Mouse (Mus musculus): ENCODE data around the gene Csad.
A peak's percentile ranks its signal among the peaks of the same experiment; 100 is the strongest.
"Not testable (repeated sequence)": the region's sequence is repeated elsewhere in the genome, so short reads cannot be mapped to it uniquely, and the experiment has no call there.

Csad gene

DNA sequence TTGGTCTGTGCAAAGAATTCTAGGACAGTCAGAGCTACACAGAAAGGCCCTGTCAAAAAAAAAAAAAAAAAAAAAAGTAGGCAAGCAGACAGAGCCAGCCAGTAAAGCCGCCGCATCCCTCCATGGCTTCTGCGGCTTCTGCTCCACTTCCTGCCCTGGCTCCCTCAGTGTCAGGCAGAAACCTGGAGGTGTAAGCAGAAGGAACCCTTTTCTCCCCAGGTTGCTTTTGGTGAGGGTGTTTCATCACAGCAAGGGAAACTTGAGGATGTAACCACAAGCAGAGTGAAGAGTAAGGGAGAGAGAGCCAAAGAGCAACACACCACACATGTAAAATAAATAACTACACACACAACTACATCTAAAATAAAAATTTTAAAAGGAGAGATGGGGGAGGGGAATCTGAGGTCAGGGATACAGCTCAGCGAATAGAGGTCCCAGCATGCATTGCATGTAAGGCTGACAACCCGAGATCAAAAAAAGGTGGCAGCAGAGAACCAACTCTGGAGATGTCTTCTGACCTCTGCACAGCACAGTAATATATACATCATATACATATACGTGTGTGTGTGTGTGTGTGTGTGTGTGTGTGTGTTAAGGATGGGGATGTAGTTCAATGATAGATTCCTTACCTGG, 38.9 kb downstream of the Csad start:
- DNase-seq (ENCODE audit: low read depth, low spot score): no peak

DNA sequence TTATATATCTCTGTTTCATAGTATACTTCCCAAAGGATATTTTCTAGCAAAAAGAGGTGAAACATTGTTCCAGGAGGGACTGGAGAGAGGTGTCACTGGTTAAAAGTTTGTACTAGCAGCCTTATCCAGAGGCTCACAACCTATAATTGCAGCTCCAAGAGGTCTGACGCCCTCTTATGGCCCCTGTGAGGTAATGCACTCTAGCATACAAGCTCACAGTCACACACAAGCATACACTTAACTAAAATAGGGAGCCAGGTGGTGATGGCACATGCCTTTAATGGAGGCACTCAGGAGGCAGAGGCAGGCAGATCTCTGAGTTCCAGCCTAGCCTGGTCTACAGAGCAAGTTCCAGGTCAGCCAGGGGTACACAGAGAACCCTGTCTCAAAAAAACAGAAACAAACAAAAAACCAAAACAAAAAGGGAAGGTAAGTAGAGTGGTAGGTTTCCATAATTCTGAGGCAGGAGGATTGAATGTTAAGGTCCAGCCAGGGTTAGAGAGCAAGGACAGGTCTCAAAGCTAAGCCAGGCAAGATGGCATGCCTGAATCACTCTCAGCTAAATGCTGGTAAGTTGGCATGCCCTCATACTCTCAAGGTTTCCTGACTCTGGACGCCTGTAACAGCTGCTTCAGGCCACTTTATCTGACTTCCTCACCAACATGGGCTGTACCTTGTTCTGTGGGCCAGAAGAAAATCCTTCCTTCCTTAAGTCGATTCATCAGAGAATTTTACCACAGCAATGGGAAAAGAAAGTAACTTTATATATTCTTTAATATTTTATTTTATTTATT, 40.4 kb downstream of the Csad start:
- no peak for DNase-seq (ENCODE audit: low read depth, low spot score)

DNA sequence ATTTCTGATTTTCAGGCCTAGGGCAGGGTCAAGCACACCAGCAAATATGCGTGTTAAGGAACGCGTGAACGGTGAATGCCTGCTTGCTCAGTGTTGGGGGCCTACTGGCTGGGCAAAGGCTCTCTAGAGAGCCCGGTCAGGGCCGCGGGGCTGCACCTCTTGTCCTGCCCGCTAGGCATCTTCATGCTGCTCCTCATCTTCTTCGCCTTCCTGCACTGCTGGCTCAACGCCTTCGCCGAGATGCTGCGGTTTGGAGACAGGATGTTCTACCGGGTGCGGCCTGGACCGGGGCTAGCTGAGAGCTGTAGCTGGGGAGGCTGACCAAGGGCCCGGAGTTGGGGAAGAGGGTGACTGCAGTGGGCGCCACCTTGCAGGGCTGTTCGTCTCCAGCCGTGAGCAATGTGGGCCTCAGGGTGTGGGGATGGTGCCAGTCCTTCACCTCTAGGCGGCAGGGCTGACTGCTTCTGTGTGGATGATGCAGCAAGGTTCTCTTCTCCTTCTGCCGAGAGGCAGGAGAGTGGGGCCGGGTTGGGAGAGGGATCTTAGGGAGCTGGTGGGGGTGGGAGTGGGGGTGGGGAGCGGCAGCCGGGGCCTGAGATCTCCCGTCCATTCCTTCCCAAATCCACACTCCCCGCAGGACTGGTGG, 44.0 kb downstream of the Csad start:
- no peak for DNase-seq (ENCODE audit: low read depth, low spot score)

DNA sequence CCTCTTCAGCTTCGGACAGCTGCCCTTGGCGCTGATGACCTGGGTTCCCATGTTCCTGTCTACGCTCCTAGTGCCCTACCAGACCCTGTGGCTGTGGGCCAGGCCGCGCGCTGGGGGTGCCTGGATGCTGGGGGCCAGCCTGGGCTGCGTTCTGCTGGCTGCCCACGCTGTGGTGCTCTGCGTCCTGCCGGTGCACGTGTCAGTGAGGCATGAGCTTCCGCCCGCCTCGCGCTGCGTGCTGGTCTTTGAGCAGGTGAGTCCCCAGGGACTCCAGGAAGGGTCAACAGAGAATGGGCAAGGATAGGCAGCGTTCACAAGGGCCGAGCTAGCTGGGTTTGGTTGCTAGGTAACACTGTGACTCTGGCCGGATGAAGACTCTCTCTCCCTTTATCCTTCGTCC, 47.7 kb downstream of the Csad start:
- no peak for DNase-seq (ENCODE audit: low read depth, low spot score)

DNA sequence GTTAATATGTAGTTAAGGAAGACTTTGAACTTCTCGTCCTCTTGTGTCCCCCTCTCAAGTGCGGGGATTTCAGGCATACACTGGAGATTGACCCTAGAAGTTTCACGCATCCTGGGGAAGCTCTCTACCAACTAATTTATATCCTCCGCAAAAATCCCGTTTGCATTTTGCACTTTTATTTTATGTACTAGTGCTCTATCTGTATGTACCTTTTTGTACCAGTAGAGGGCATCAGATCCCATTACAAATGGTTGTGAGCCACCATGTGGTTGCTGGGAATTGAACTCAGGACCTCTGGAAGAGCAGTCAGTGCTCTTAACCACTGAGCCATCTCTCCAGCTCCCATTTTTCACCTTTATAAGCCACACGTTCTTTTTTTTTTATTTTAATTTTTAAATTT, 49.5 kb downstream of the Csad start:
- not testable (repeated sequence) for DNase-seq (ENCODE audit: low read depth, low spot score)

DNA sequence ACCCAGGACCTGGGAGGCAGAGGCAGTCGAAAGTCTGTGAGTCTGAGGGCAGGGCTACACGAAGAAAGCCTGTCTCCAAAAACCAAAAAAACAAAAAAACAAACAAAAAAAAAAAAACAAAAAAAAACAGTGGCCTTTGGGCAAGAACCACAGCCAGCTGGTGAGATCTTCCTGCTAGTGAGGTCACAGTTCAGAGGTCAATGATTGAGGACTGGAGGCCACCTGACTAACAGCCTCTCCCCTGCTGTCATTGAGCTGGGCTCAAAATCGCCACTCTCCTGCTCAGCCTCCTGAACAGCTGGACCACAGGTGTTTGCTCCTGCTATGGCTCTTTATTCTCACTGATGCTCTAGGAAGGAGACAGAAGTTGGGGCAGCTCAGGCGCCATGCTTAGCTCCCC, 51.9 kb downstream of the Csad start:
- DNase-seq (ENCODE audit: low read depth, low spot score): peak; percentile 35

DNA sequence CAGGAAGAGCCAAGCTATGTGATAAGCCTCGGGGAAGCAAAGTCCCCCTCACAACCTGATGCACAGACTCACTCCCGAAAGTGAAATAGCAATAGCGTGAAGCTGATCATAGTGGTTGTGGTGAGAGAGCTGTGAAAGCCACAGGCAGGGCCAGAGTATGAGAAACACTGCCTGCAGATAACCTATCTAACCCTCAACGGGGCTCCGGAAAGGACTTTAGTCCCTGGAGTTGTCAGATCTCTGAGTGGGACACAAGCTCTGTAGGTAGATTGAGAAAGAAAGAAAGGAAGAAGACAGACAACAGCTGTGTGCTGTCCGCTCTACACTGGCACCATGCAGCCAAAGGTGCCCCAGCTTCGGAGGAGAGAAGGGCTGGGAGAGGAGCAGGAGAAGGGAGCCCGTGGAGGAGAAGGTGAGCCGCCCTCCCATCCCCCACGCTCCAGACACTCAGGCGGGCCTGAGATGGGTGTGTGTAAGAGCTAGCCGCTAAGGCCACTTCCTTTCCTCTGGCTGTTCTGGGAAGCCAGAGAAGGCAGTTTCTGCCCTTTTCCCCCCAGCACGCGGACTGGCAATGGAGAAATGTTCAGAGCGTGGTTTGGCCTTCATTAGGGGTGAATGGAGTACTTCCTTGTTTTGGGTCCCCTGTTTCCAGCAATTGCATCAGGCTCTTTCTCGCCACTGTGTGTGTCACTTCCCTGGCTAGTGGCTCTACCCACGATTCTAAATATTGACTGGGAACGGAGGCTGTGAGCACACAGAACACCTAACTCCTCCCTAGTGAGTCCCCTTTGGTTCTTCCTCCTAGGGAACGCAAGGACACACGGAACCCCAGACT, 54.0 kb downstream of the Csad start, which contains the start of gene Soat2:
Gene Soat2, plus strand, starts transcription at position 226 of the 835 bp plus-strand sequence.
- DNase-seq (ENCODE audit: low read depth, low spot score): no peak

DNA sequence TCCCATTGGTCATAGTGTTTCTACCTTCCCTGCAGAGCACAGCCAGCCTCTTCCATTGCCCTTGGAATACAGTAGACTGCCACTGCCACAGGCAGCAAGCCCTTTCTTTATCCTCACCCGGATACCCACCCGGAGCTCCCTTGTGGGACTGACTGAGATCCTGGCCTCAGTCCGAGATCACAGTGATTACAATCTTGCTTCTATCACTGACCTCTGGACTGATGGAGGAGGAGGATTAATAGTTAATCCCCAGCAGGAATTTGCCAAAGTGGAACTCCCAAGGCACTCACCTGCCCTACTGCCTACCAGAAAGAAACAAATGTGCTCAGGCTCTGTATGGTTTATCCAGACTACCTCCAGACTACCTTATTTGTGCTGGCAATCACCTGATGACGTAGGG, 55.0 kb downstream of the Csad start:
- no peak for DNase-seq (ENCODE audit: low read depth, low spot score)

DNA sequence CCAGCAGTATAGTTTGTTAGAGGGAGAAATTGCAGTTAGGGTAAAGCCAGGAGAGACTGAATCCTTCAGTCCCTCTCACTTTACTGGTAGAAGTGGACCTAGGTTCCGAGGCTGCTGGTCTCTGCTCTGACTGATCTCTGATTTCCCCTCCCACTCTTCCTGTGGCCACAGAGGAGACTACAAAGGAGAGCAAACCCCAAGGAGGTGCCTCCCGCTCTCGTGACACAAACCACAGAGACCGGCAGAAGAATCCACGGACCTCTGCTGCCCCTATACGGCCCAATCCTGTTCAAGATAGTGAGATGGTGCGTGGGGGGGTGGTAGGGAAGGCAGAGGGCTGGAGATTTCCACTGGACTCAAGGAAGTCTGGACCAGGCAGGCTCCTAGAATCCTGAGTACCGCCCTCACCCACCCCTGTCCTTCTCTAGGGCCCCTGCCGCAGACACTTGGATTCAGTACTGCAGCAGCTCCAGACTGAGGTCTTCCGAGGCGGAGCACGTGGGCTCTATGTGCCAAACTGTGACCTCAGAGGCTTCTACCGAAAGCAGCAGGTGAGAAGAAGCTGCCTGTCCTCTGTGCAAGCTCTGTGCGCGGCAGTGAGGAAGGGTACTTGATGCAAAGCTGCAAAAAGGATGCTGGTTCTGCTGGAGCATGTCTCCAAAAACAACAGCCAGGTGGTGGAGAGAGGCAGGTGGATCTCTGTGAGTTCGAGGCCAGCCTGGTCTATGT, 56.7 kb downstream of the Csad start:
- no peak for DNase-seq (ENCODE audit: low read depth, low spot score)

DNA sequence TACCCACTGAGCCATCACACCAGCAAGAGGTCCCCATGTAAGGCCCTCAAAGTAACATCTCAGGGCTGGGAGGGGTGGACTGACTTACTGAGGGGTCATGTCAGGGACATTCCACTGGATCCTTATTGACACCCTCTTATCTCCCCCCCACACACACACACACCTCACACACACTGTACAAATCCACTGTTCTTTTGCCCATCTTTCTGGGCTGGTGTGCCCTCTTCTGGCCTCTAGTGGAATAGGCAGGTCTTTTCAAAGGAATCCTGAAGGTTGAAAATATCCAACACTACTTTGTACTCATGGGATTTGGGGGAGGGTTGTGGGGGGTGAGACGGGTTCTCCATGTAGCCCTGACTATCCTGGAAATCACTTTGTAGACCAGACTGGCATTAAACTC, 57.6 kb downstream of the Csad start:
- DNase-seq (ENCODE audit: low read depth, low spot score): peak; percentile 50

DNA sequence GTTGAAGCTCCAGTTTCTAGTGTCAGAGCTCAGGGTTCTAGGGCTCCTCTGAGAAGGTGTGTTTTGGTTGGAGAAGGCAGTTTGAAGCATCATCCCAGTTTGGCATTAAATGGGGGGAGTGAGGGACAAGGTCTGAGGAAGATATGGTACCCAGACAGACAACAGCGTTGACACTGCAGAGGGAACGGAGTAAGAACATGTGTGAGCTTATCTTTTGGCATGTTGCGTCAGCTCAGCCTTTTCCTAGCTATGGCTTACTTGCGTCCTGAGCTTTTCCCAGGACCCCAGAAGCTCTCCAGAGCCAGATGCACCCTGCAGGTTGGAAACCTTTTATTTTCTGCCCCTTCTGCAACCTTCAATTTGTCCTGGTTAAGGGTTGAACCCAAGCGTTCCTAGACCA, 58.4 kb downstream of the Csad start:
- no peak for DNase-seq (ENCODE audit: low read depth, low spot score)

DNA sequence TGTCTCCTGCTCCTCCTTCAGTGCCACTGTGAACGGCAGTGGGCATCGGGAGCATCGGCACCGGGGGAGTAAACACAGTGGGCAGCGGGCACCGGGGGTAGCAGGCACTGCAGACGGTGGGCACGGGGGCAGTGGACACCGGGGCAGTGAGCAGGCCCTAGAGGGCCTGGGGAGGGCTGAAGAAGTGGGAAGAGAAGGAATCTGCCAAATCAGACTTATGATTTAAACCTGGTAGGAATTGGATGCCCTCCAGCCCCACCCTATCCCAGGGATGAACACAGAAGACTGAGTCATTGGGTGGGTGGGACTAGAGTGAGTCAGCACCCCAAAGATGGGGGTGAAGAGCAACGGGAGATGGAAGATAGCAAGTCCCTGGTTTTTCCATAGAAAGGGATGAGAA, 59.2 kb downstream of the Csad start:
- no peak for DNase-seq (ENCODE audit: low read depth, low spot score)

DNA sequence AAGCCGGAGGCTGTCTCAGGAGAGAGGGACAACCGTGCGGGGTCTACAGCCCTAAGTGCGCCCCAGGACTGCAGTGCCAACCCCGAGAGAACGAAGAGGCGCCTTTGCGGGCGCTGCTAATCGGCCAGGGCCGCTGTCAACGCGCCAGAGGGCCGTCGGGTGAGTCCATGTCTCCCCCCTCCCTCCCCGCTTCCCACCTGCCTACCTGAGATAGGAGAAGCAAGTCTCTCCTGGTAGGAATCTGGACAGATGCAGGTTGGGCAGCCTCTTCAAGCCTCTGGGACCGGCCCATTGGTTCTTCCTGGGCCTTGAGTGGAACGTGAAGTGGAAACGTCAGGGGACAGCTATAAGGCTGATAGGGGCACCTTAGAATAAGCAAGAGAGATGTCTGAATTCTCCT, 59.8 kb downstream of the Csad start:
- no peak for DNase-seq (ENCODE audit: low read depth, low spot score)

DNA sequence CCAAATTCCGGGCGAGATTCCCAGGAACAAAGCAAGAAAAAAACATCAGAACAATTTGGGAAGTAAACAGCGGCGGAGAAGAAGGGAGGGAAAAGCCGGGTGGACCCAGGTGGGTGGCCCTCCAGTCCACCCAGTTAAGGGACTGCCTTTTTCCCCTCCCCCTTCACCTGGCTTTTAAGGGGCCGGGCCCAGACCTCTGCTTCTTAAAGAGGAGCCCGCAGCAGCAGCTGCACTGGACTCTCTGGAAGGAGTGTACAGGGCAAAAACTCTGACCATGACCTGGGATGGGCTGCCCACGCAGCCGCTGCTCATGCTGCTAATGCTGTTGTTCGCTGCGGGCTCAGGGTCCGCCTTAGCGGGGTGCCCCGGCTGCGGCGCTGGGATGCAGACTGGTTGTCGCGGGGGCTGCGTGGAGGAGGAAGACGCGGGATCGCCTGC, 60.2 kb downstream of the Csad start, which contains the start of gene Igfbp6:
Gene Igfbp6, plus strand, starts transcription at position 89 of the 438 bp plus-strand sequence.
- DNase-seq (ENCODE audit: low read depth, low spot score): no peak

DNA sequence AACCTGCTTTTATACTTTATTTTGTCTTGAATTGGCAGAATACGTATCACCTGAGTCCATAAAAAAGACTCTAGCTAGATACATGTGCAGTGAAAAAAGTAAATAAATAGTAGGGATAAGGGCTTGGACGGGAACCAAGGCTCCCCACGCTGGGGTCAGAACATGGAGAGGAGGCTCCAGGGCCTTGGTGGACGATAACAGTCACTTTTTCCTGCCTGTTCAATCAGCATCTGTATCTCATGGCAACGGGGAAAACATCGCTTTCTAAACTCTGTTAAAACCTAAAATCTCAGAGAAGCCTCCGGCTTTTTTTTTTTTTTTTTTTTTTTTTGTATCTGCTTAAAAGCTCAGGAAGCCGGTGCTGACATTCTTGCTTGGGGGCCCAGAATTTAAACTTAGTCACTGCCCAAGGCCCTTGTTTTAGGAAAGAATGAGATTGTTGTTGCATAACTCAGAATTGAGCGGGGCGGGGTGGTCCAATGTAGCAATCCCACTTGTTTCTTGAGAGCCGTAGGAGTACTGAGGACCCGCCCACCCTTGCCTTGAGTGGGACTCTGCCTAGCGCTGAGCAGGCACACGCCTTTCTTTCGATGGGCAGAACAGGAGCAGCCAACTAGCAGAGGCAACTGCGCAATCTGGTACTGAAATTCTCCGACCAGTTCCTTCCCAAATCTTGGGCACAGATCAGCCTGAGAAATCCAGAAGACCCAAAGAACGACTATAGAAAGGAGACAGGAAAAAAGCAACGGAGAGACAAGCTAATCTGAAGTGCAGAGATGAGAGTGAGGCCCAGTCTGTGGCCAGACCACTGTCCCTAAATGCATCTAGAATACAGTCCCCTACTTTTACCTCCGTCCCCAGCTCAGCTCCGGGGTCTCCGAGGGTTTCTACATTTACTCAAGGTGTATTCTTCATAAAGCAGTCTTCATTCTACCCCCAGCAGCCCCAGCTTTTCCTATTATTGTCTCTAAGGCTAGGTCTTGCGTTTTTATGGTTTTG, 61.3 kb downstream of the Csad start:
- DNase-seq (ENCODE audit: low read depth, low spot score): no peak

DNA sequence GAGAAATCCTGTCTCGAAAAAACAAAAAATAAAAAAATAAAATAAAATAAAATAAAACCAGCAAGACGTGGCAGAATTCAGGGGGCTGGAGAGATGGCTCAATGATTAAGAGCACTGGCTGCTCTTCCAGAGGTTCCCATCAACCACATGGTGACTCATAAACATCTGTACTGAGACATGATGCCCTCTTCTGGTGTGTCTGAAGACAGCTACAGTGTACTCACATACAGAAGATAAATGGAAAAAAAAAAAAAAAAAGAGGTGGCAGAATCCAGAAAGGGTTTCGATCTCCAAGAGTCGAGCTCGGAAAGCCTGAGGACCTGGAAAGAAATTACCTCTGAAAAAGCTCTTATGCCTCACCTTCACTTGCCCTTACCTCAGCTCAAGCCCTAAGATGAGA, 63.4 kb downstream of the Csad start:
- no peak for DNase-seq (ENCODE audit: low read depth, low spot score)

DNA sequence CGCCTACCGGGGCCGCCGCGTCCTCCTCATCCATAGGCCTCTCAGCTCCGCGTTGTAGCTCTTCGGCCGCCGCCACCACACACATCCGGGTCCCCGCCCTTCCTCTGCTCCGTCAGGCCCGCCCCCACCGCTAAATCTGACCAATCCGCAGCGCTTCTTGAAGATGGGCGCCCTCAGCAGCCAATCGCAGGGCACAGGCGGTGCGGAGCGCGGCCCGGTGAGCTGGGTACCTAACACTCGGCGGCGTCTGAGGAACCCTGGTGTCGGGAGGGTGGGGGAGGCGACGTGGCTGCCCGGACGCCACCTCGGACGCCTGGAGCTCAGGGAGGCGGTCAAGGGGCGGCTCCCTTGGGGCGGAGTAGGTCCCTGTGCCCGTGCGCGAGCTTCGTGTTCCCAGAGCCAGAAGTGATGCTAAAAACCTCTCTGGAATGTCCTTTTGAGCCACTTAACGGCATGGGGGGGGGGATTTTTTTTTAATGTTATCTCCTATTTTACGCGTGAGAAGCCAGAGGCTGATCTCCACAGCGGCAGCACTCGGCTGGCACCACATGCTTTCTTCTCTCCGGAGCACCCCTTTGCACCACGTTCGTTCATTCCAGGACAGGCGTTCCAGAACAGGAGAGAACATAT, 68.3 kb downstream of the Csad start, which contains the start of gene Spryd3:
Gene Spryd3, minus strand, starts transcription at position 106 of the 630 bp plus-strand sequence.
- peak; percentile 92 for DNase-seq (ENCODE audit: low read depth, low spot score)

DNA sequence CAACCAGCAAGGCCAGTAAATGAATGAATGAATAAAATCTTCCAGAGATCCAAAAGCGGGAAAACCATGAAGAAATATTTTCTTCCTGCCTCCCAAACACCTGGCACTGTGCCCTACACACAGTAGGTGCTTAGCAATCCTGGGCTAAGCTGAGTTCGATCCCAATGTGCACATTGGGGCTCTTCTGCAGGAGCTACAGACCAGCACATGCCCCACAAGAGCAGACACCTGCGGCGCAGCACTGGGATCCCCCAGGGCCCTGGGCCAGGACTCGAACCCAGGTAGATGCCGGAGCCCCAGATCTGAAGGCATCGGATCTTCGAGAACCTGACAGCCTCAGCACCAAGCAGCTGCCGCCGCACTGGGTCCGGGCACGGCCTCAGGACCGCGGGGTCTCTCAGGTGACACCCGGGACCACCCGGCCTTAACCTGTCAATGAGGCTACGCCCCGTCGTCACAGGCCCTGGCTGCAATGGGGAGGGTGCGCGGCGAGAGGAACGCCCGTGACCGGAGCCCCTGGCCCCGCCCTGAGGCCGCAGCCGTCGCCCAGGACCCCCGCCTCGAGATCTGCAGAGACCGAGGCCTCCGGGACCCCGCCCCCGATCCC, 68.9 kb downstream of the Csad start:
- DNase-seq (ENCODE audit: low read depth, low spot score): no peak

DNA sequence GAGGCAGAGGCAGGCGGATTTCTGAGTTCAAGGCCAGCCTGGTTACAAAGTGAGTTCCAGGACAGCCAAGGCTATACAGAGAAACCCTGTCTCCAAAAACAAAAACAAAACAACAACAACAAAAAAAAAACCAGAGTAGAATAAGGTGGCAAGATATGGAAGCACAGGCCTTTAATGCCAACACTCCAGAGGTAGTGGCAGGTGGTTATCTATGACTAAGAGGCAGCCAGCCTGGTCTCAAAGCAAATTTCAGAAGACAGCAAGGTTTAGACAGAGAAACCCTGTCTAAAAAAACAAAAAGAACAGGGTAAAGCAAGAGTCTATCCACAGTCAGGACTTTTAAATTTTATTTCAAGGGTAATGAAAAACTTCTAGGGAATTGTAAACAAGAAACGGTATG, 69.8 kb downstream of the Csad start:
- DNase-seq (ENCODE audit: low read depth, low spot score): no peak

Measured in forelimb bud, embryonic 11.5 days (tissue).